Mouse (Mus musculus) myocyte (in vitro differentiated cells): ENCODE data around the gene Crat.

Experiments
- MAX ChIP-seq: IDR thresholded peaks from one replicate; pipeline ENCODE4 v1.6.1; 2011; ENCODE audit warnings: low read depth, mild to moderate bottlenecking, control low read depth
- MYOD1 ChIP-seq, 3 experiments: IDR thresholded peaks; one replicate each; pipeline ENCODE4 v1.6.1; 2011; ENCODE audit warnings: control low read depth in 2 of 3, low read depth in 2 of 3, mild to moderate bottlenecking in 2 of 3, moderate library complexity in 1 of 3; ENCODE audit not compliant: insufficient read length in 2 of 3, control insufficient read depth in 1 of 3
- POLR2A ChIP-seq: IDR thresholded peaks from one replicate; pipeline ENCODE4 v1.6.1; 2011; ENCODE audit warnings: low read depth, mild to moderate bottlenecking, control low read depth, moderate library complexity; ENCODE audit not compliant: insufficient read length
- REST ChIP-seq: IDR thresholded peaks from one replicate; pipeline ENCODE4 v1.6.1; 2011; ENCODE audit warnings: mild to moderate bottlenecking, control low read depth, moderate library complexity; ENCODE audit not compliant: insufficient read depth, insufficient read length
- TCF12 ChIP-seq: IDR thresholded peaks from one replicate; pipeline ENCODE4 v1.6.1; 2011; ENCODE audit warnings: mild to moderate bottlenecking, control low read depth; ENCODE audit not compliant: poor library complexity, insufficient read depth, severe bottlenecking

DNA sequence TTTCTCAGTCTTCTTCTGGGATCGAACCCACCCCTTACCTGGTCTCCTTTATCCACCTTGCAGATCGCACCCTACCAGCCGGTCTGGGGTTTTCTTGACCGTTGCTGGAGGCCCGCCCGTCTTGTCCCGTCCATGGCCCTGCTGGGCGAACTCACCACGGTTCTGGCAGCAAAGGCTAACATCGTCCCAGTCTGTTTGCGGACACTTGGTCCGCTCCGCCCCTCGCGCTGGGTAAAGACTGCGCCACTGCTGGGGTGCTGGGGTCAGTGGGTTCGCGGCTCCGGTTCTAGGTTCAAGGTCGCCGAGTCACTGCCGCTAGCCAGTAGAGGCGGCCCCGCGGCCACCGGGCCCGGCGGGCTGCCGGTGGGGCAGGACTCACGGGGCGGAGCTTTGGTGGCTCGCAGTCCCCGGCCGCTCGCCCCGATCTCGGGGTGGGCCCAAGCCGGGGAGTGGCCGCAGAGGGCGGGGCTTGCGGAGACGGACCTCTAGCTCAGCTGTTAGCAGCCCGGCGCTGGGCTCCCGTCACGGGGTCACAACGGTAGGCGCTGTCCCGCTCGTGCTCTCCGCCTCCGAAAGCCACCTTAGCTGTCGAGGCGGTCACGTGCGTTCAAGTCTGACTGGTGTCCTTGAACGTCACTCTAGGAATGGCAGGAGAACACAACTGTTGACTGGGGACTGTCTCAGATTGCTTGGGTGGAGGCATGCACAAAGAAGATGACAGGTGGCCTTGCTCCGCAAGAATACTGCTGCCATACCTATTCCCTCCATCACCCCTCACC lies at the start of gene Crat:
- TF ChIP-seq POLR2A (peak; percentile 86), REST (no peak), MYOD1 (IDR thresholded peaks at IDR 0.05; ENCODE audit: control insufficient read depth in 1 of 3, insufficient read length in 2 of 3, low read depth in 2 of 3) (peak in 2 of 3 experiments; percentile 75 to 79), TCF12 (no peak), MAX (no peak)
